Mouse (Mus musculus) neural tube, postnatal 0 days (tissue): ENCODE results near the gene Pigw. TPM values are rescaled to one million over a fixed set of nuclear protein-coding genes. Genes with fewer than 3 reads are reported as not detected.

Source experiments
- microRNA-seq: library from miRNA; unstranded; fragments of <30 nt; microRNA quantifications from one replicate; pipeline ENCODE4, GENCODE M21; 2016
- polyA plus RNA-seq: library from polyadenylated mRNA; unstranded; fragments of >200 nt; fragmentation: Nextera tagmentation; extraction: Ambion mirVana; gene quantifications from 2 replicates; pipeline ENCODE4 v1.2.1, GENCODE M21; 2015

Gene Pigw
- polyA plus RNA-seq = 1.9 and 2.3 TPM in 2 replicates

DNA sequence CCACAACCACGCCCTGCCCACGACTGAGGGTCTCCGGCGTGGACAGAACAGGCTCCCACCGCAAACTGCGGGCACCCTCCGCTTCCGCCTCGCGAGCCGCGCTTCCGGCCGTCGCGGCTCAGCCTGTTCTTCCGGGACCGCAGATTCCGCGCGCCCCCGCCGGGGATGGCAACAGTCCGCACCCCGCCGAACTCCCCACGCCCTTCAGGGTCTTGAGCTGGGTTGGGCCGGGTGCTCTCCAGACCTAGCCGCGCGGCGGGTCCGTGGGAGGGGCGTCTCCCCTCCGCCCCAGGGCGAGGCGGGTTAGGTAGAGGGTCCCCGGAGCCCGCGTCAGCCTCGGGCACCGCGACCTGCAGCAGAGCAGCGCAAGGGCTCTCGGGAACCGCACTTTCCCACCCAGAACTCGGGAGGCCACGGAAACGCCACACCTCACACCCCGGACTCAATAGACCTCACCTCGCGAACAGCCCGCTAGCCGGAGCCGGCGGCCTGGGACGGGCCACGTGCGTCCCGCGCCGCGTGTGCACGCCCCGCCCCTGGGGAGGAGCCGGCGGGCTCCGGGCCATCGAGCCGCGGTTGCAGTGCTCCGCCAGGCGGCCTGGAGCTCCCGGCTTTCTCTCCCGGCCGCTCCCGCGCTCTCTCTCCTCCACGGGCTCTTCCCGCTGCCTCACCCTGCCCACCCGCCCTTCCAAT lies at the start of gene Pigw, which contains the start of gene Myo19:
Gene Pigw, minus strand, starts transcription at position 514 of the 693 bp plus-strand sequence.
Gene Myo19, plus strand, starts transcription at position 377 of the 693 bp plus-strand sequence.

DNA sequence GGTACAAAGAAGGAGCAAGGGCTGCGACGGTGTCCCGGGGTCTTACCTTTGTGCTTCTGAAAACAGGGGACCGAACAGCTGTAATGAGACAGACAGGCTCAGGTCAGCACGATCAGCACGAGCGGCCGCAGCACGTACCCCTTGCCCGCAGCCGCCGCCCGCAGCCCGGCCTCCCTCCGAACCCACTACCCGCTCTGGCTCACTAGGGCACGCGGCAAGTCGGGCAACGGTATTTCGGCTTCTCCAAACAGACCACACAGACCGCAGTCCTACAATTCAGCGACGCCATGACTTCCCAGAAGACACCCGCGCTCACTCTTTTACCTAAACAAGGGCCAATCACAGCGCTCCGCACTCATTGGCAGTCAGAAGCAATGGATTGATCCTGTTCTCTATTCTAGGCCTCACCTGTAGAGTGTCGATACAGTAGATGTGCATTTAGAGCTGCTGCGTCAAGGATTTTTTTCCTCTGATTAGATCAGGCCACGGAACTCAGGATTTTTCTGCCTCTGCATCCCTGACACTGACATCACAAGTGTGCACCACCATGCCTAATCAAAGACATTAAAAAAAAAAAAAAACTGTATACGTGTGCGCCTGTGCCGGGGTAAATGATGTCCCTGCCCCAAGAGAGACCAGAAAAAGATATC lies 36.1 kb upstream of the Pigw start, which contains the start of gene Znhit3:
Gene Znhit3, minus strand, starts transcription at position 314 of the 650 bp plus-strand sequence.

DNA sequence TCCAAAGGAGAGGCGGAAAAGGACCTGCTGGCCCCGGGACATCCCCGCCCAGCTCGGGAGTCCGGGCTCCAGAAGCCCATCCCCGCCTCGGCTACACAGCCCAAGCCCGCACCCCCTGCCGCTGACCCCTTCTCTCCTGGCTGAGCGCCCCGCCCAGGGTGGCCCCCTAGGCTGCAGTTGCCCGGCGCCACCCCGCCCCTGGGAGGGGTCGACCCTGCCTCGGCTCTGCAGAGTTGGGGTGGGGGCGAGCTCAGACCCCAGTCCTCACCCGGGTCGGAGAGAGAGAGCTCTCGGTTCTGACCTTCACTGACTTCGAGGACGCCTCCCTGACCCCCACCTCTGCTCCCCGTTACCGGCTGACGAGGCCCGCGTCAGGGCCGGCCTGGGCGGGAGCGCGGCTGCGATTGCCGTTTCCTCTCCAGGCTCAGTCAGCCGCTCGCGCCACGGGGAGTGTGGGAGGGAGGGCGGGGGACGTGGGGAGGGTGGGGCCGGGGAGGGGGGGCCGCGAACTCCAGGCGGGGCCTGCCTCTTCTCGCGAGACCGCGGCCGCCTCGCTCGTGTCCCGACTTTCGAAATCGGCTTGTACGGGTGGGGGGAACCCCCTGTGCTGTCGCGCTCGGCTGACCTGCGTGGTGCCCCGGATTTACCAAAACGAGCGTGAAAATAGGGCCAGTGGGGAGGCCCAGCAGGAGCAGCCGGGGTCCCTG lies 9.6 kb downstream of the Pigw start, which contains the start of gene Ggnbp2:
Gene Ggnbp2, minus strand, starts transcription at position 481 of the 707 bp plus-strand sequence.

DNA sequence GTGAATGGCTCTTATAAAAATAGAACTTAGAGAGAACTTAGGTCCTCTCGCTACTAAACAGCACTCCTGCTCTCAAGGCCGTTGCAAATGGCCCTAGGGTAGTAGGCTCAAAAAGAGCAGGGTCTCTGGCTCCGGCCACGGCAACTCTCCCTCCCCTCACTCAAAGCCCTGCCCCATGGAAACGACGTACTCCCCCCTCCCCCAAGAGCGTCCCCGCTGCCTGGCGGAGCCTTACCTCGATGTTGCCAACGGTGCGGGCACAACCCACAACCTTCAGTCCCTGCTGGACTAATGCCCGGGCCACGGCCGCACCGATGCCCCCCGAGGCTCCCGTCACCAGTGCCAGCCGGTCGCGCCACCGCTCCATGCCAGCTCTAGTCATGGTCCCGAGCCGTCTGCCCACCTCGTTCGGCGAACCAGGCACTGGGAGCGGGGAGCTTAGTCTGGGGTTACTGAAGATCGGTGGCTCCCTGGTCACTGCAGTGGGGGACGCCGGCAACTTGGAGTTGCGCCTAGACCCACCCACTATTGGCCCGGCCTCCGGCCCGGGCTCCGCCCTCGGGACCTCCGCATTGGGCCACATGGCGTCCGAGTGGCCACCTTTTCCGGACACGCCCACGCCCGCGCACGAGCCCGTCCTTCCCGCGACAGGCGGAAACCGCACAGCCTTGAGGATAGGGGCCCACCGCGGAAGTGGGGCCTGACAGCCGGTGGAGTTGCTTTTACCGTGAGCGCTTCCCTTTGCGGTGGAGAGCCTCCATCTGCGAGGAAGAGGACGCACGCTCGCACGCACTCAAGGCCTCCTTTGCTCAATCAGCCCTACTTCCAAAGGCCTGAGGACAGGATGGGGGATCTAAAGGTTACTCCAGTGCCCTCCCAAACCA lies 51.3 kb downstream of the Pigw start, which contains the start of gene Dhrs11:
Gene Dhrs11, minus strand, starts transcription at position 479 of the 884 bp plus-strand sequence.

Small RNAs within 50 kb of the gene (microRNA-seq; reads per million reads assigned to microRNA genes)
- not detected for gene Gm23564

Other genes with a start within 250 kb of the Pigw start
- 20.9 and 23.6 TPM in 2 replicates for gene Mrm1, start 60.8 kb downstream of the Pigw start, polyA plus RNA-seq
- gene Dhrs11, start 51.3 kb downstream of the Pigw start, polyA plus RNA-seq = 19.4 and 20.6 TPM in 2 replicates
- gene Ggnbp2, start 9.5 kb downstream of the Pigw start, polyA plus RNA-seq = 67.8 and 73.0 TPM in 2 replicates
- 4.5 and 5.4 TPM in 2 replicates for gene Myo19, start 137 bp downstream of the Pigw start, polyA plus RNA-seq
- 90.8 and 93.5 TPM in 2 replicates for gene Znhit3, start 36.1 kb upstream of the Pigw start, polyA plus RNA-seq
- gene Car4, start 77.5 kb upstream of the Pigw start, polyA plus RNA-seq = 12.7 and 14.5 TPM in 2 replicates